Mouse (Mus musculus) heart, adult 8-10 months (tissue): Measurements from ENCODE around the gene Pls3. TPM values are rescaled to one million over a fixed set of nuclear protein-coding genes. Genes with fewer than 3 reads are reported as not detected.

Source experiments
- DNase-seq: peaks from one replicate; pipeline ENCODE4 v3.0.0; 2022; ENCODE audit warnings: low spot score
- total RNA-seq, 4 experiments: library from RNA; stranded (reverse); gene quantifications; 2 replicates each; pipeline ENCODE4 v1.2.4; 2022

Pls3 gene
- 10 to 100 TPM; 25.7 to 40.6 (median 38.3) TPM for total RNA-seq

DNA sequence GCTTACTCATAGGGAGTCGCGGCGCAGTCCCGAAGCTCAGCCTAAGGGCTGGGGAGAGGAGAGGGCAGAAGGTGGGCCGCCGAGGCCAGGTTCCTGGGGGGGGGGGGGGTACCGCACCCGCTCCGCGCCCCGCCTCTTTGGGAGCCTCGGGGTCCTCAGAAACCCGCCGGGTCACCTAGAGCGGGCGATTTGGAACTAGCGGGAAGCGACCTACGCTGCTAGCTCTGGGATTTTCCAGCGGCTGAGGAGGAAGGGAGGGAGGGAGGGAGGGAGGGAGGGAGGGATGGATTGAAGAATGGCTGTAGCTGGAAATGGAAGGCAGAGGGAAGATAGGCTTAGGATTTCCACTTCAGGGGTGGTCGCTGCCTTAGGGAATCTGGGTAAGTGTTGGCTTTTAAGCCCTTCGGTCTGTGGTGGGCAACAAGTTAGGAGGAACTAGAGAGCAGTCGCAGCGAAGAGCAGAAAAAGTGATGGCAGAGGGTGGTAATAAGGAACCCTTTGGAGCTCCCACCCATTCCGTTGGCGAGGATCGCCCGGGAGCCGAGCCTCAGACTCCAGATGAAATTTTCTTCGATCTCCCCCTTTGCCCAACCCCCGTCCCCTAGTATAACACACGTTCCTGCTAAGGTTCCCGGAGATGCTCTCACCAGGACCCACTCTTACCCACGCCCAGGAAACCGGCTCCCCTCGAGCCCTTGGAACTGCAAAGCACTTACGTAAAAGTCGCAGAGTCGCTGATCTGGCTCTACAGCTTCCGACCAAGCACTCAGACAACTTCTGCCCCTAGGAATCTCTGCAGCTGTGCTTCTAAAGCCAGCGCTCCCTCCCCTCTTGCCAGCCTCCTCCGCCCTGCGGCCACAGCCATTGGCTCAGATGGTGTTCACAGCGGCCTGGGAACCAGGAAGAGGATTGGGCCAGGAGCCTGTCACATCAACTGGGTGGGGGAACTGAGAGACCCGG, at the start of gene Pls3:
Pls3 (minus strand) TSS at position 851 of the 960 bp plus-strand sequence.
- DNase-seq = peak; percentile 88

DNA sequence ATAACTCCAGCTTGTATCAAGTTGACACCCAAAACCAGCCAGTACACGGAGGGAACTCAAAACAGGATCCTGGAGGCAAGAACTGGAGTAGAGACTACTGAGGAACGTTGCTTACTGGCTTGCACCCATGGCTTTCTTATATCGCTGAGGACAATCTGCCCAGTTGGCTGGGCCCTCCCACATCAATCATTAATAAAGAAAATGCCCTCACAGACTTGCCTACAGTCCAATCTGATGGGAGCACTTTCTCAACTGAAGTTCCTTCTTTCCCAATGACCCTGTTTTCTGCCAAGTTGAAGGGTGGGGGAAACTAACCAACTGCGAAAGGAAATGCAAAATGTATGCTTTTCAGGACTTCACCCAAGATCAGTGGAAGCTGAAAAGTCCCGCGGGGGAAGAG, 20.7 kb upstream of the Pls3 start:
- DNase-seq = no peak

DNA sequence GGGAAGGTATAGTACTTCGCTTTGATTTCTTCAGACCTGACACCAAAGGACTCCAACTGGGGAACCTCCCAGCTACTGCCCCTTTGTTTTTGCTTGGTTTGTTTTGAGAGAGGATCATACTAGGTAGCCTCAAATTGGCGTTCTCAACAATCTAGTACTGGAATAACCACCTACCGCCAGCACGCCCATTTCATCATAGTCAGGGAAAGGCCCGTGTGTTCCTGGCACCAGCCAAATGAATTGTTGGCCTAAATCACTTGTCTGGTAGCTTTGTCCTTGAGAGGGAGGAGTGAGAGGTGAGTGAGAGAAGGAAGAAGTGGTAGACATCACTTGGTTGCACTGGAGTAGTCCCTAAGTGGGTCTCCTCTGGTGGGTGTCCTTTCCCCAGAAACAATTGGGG, 584 bp upstream of the Pls3 start:
- no peak for DNase-seq

DNA sequence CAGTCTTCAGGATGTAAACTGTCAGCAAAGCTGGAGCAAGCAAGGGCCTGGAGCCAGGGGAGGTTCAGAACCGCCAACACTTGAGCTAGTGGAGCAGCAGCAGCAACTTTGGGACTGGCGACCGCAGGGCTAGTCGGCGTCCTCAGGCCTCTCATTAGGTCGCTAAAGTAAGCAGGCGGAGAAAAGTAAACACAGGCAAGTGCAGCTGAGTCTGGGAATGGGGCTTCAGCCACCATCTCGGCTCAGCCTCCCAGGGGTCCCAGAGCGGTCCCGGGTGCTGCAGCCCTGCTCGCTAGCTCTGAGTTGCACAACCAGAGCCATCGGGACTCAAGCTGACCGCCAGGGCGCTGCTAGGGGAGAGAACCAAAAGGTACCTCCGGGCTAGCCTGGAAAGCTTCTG, 1.2 kb downstream of the Pls3 start:
- DNase-seq = no peak

DNA sequence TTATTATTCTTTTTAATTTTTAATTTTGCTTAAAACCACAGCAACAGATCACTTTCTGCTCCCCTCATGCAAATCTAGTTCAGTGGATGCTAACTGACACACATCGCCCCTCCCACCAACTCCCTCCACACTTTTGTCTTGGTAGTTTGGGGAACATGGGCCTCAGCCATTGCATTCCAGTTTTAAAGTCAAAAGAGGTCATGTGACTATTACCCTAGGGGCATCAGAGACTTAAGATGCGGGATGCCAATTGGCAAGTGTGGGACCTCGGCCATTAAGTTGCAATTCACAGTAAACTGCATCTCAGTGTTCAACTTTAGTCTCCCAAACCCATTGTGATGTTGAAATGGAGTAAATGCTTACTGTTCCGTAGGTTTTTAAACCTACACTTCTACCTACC, 1.7 kb downstream of the Pls3 start:
- DNase-seq = no peak

DNA sequence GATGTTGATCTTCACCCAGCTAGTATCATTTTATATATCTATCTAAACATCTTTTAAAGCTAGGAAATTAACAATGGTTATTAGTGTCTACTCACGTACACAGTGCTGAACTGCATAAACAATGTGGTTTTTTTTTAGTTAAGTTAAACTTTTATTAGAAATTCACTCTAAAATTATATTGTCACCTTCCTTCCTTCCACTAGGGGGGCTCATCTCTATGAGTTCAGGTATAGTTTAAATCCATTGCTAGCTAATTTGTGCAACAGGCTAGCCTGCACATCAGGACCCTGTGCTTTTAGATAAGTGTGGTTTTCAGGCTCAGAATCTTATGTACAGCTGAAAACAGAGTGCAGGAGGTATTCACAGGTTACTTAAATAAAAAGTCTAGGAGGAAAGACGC, 3.1 kb downstream of the Pls3 start:
- DNase-seq = no peak

DNA sequence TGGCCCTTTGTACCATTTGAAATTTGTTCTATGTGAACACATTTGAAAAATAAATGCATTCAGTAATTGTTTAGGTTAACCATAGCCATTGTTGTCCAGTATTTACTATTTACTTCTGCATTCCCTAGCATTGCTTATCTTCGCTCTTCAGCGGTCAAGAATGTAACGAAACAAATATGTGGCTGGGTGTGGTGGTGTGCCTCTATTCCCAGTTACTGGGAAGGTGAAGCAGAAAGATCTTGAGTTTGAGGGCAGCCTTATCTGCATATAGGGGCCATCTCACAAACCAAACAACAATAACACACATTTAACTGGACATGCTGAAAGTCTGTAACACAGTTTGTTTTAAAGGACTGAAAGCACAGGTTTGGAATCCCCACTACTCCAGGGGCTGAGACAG, 13.3 kb downstream of the Pls3 start:
- no peak for DNase-seq

DNA sequence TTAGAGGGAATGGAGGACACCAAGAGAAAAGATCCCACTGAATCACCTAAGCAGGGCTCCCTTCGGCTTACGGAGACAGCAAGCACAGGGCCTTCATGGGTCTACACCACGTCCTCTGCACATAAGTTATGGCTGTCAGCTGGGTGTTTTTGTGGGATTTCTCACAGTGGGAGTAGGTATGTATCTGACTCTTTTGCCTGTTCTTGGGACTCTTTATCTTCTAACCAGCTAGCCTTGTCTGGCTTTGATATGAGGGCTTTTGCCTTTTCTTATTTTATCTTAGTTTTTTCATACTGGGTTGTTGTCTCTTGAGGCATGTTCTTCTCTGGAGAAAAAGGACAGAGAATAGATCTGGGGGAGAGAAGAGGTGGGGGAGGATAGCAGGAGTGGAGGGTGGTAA, 20.7 kb downstream of the Pls3 start:
- no peak for DNase-seq

DNA sequence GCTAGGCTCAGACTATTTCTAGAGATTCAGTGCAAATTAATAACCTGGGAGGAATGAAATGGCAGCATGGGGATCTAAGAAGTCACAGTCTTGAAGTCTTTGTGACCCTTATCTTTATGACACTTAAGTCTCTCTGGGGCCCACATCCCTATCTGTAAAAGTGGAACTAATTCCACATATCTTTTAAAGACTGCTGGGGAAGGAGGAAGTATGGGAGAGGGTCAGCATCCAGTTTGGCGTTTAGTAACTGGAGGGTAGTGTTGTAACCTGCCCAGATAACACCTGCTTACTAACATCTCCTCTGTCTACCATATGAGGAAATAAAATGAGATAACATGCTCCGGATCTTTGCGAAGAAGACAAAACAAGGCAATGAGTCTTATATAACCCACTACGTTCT, 30.7 kb downstream of the Pls3 start:
- DNase-seq = no peak

DNA sequence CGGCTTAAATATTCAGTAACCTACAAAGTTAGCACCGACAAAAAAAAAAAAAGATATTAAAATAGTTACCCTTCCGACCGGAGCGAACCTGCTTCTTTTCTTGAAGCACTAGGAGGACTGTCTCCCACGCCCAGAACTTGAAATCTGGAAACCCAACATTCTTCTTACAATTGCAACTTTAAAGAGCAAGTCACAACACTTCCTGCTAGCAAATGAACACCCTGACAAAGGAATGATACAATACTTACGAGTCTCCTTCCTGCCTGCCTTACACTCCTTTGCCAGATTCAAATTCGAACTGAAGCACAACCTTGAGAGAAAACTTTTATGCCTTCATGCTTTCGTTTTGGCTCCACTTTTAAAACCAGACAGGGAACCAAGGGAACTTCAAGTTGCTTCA, 32.1 kb downstream of the Pls3 start:
- DNase-seq = peak; percentile 23

DNA sequence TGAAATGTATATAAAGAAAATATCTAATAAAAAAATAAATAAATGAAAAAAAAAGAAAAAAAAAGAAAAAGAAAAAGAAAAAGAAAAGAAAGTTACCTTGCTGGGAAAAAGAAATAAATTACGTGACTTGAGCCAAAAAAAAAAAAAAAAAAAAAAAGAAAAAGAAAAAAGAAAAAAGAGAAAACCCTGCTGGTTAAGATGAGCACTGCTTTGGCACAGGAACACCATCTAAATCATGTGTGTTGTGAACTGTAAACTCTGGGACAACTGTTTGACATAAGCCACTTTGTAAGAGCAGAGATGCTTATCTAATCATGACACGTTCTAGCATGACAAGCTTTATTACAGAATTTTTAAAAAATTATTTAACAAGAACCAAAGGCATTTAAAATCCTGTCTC, 32.9 kb downstream of the Pls3 start:
- no peak for DNase-seq

DNA sequence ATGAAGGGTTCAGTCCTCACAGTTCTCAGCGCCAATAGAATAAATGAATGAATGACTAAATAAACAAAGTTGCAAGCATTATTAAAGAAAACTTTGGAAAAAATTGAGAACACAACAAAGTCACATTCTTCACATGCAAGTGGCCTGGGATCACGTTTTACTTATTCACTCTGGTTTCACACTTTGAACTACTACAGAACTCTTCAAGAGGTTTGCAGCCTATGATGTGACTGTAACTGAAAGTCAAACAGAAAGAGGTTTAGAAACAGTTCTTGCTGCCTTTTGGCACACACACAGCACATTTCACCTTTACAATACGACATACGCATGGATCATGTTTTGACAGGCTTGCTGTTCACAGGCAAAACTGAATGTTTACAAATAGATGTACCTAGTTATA, 34.7 kb downstream of the Pls3 start:
- no peak for DNase-seq

DNA sequence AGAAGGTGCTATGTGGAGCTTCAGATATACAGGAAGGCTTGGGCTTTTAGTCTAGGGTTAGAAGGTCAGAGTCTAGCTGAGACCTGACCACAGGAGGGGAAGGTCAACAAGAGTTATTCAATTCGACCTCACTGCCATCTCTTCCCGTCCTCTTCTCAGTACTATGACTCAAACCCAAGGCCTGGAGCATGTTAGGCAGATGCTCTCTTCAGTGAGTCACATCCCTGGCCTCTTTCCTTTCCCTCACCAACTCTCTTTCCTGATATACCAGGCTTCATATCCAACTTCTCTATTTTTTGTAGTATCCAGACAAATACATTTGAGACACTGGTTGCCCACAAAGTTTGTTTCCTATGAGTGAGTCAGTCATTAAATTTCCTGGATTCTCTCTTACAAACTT, 40.1 kb downstream of the Pls3 start:
- no peak for DNase-seq

DNA sequence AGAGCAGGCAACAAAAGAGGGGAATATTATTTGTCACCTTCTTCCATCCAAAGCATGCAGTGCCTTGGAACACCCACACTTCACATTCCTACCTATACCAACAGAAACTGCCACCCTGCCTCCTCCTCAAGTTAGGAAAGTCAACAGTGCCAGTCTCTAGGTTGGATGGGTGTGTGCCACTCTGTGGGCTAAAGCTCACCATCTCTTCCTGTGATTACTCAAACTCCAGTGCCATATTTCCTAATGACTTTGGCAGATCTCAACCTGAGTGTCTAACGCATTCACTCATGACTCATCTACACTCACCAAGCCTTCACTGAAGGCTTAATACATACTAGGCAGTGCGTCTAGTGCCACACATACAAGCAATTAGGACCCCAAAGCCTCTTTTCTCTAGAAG, 40.7 kb downstream of the Pls3 start:
- DNase-seq = no peak

DNA sequence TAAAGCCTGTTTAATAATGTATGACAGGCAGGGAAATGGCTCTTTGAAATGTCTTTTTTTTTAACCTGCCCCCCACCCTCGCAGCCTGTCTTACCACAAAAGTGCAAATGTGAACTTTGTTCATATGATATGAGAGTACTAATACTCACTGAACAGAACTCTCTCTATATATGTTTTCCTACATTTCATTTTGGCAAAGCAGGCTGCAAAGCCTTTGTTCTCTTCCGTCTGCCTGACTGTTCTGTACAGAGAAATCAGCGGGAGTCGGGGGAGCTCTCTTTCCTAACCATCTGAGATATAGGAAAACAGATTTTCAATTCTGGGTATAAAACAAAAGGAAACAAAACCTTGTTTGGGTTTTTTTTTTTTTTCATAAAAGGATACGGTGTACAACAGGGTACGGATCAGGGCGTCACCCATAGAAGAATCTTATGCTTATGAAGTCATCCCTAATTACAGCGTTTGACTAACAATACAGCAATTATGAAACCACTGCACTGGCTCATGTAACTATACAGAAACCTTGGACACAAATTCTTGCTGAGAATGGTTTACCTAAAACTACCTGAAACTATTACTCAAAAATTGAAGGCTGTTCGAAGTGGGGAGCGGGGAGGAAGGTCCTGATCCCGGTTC, 41.9 kb downstream of the Pls3 start:
- DNase-seq = no peak

DNA sequence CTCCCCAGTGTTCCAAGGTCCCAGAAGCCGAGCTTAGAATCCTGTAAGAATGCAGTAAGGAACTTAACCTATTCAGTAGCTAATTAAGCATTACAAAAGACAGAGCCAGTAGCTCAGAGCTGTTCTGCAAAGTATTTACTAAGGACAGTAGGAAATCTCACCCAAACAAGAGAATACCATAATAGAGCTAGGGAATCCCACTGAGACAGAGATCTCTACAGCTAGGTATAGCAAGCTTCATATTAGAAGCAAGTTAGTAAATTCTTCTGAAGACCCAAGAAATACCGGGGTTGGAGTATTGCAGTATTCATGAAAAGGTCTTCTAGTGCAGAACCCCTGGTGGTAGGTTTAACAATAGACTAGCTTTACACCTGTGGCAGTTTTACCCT, 45.1 kb downstream of the Pls3 start:
- DNase-seq = no peak

DNA sequence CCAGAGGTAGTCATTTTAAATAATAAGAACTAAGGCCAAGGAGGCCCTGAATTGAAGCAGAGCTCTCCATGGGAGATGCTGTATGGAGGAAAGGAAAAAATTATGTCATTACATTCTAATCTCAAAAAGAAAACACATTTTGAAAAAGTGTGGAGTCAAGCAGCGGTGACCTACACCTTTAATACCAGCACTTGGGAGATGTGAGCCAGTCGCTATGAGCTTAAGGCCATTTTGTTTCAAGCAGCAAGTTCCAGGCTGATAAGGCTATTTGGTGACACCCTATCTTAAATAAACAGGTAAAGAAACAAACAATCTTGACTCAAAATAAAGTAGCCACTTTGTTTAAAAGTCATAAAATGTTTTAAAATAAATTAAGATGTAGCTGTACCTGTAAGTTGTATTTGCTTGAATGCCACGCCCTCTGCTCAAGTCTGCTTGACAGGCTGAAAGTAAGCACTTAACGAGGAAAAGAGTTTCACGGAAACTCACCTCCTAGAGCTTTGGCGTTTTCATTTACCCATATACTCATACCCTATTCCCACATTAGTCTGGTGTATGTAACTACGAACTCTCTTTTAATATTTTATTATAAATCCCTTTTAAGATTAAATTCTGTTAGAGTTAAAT, 45.6 kb downstream of the Pls3 start:
- DNase-seq = no peak

DNA sequence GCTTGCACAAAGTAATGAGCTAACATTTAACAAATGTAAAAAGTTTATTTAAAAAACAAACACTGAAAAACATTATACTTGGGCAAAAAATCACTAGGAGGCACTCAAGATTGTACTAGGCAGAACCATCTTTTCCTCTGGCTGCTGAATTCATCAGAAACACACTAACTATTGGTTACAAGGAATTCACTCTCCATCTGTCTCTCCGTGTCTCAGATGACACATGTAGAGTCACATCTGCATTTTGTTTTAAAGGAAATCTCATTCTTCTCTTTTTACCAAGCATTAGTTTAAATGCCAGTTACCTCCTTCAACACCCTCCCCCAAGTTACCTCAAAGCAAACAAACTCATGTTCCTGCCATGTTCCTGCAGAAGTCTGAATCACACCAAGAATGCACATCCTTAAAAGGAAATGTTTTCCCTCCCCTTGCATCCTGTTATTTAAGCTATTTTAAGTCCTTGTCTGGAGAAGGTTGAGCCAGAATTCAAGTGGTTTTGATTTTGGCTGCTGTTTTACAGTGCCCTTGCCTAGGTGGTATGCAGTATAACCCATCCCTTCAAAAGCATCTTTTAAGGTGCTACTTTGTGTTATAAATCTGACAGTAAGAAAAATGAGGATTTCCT, 56.2 kb downstream of the Pls3 start:
- peak; percentile 56 for DNase-seq

DNA sequence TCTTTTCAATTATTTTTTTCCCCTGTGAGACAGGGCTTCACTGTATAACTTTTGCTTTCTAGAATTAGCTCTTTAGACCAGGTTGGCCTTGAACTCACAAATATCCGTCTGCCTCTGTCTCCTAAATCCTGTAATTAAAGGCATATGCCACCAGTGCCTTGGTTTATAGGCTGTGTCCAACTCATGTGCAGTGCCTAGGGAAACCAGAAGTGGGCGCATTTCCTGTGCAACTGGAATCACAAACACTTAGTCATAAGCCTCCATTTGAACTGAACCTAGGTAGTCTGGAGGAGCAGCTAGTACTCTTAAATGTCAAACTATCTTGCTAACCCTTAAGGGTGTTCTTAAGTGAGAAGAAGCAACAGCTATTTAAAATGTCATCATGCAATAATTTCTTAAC, 60.0 kb downstream of the Pls3 start:
- DNase-seq = no peak

DNA sequence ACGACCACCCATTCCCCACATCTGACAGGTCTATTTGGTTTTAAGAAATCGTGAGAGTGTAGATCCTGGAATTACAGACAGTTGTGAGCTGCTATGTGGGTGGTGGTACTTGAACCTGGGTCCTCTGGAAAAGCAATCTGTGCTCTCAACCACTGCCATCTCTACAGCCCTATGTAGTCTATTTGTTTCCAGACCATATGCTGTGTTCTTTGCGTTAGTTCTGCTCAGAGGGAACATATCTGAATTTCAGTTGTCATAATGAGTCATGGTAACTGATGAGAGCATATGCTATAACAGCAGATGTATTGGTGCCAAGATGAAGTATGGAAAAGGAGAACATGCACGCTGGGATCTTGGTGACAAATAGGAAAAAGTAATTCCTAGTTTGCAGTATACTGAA, 60.9 kb downstream of the Pls3 start:
- no peak for DNase-seq

DNA sequence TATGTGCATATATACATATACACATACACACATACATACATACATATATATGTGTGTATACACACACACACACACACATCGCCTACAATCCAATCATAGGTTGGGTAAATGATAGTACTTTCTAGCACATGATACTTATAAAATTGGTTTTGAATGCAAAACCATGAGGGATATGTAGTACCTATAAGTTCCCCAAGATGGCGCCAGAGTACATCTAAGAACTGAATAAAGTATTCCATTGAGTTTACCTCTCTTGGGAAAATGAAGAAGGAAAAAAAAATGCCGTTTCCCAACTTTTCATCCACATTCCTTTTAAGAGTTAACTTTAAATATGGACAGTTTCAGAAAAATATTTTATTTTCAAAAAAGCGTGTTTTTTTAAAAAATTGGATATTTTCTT, 78.4 kb downstream of the Pls3 start:
- peak; percentile 31 for DNase-seq

DNA sequence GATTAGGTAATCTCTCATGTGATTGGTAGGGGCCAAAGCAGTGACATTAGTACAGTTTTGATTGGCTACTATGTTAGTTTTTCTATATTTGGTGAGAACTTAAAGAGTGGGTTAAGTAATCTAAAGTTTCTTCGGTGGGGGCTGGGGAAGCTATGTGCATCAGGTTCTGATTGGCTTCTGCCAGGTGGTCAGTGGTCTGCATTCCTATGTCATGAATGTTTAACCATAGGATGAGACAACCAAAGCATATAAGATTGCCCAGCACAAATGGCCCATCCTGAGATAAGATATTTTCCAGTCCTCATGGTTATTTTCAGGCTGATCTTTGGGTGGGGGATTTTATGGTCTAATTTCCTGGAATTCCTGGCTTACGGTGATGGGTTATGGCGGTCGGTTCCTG, 95.2 kb downstream of the Pls3 start:
- DNase-seq = no peak
